Mouse (Mus musculus) heart, adult 18-20 months (tissue): ENCODE measurements at regions not wholly inside any gene's neighbourhood (a gene's known extent, or its start where the extent isn't known, plus 50 kb on each side); places are given as distances from the start of the nearest gene placed in this dataset.

Experiments used
- DNase-seq, 2 experiments: peaks; one replicate each; pipeline ENCODE4 v3.0.0; 2021 to 2022; ENCODE audit warnings: mixed read lengths in 1 of 2

DNA sequence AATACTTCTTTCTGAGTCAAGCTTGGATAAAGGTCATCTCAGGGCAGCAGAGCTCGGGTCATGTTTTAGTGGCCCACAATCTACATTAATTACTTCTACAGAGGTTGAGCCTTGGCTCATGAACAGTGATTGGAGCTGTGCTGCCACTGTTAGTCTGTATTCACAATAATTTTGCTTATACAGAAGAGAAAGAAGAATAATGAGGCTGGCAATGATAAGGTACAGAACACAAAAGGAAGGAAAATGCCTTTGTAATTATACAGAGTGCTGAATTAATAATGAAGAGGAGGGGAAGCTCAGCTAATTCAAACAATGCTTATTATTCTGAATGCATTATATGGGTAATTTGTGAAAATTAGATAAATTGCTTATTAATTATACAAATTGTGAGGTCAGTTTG is 573.9 kb upstream of the Cblb start:
- DNase-seq, result no peak

DNA sequence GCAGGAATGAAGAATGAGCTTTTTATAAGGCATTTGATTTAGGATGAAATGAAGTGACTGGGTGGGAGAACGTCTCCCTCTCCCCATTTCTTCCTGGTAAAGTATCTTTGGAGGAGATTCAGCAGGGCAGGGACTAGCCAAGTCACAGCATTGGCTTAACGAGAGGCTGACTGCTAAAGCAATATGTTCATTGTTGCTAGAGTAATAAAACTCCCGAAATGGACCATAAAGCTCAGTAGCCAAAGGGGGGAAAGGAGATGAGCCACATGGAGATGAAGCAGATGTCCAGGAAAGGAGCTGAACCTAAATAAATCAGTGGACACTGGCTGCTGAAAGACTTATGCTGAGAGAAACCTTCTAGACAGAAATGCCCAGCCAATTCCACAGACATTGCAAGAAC is 555.3 kb upstream of the Cblb start:
- DNase-seq, result no peak

DNA sequence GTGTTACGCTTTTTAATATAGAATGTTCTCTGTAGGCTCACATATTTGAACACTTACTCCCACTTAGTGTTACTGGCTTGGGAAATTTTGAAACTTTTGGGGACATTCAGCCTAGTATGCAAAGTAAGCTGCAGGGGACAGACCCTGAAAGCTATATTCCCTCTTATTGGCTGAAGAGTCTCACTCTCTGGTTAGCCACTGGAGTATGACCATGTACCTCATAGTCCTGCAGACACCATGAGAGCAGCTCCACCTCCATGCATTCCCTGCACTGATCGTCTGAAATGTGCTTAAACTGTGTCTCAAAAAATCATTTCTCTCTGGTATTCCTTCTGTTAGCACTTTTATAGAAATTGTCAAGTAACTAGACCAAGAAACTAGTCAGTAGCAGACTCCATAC is 534.9 kb upstream of the Cblb start:
- DNase-seq, result no peak

DNA sequence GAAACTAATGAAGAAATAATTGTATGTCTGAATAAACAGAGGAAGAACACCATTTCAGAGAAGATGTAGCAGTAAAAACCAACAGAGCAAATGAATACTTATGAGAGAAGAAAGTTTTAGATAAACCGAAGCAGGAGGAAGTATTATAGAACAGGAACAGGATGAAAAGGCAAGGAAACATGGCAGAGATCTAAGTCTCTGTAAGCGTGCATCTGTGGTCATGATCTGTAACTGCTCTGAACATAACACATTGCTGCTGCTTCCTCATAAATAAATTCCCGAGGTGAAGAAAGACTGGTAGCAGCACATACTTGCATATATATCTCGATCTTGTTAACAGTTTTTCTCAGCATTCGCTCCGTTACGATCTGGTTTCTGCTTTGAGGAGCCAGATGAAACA is 533.2 kb upstream of the Cblb start:
- no peak for DNase-seq

DNA sequence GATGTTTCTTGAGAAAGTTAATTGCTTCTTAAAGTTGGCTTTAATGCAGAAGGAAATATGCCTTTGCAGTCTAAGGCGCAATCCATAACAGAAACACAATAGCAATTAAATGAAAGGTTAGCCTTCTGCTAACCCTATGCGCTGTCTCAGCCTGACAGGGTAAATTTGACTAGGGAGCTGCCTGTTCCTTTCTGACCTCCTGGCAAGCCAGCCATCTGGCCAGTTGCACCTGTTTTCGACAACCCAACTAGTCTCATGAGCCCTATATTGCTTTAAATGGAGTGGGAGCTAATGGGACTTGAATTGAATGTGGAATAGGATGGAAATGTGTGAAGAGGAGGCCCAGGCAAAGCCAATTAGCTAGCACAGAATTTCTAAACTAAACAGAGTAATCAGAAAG is 513.9 kb upstream of the Cblb start:
- no peak for DNase-seq

DNA sequence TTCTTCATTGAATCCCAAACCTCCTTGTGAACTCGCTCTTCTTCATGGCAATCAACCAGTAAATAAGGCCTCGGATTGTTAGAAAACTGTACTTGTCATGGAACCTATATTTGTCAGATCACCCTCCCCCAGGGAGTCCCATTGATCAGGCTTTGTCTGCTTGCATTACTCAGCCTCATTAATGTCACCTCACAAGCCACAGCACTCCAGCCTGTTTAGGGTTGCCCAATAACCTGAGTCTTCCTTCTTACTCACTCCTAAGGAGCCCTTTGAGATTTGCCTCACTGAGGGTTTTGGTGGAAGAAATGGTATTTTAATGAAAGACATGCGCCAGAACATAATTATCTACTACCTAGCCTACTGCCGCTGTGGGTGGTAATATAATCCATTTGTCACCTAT is 510.3 kb upstream of the Cblb start:
- no peak for DNase-seq

DNA sequence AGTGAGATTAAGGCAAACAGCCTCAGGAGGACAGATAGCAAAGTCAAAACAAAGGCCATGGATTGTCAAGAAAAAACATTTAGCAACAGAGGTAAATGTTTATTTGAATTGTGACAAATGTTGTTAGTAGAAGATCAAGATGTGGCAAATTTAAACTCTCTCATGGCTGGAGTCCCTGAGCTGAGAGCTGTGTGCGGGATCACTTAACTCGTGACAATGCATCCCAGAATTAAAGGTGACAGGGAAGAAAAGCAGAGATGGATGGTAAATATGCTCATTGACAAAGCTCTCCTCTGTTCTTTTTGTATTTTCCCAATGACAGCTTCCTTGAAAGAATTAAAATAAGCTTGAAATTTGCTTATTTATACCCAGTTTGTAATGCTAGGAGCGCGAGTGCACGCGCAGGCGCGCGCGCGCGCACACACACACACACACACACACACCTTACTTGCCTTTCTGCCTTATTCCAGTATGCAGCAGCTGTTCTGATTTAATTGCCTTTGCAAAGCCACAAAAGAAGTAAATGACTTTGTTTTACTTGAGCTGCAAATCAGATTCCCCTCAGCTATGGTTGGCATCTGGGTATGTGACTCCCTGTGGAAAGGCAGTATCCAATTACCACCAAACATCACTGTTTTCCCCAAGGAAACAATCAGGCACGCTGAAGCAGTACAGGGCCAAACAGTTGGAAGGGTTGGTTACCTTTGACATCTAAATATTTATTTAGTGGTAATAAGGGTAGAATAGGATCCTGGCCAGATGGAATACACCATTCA is 509.5 kb upstream of the Cblb start:
- no peak for DNase-seq

DNA sequence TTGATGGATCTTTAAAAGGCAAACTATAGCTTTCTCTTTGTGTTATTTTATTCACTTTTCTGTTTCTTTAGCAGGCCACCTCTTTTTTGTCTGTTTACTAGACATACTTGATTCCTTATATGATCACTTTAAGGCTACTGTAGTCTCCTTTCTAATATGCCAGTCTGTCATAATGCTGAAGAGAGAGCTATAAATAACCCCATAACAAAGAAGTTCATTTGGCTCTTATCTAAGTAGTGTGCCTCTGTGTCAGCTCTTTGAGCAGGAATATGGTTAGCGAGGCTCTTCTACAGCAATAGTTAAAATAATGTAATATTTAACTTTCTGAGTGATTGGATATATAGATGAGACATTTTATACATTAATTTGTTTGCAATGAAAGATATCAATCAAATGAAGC is 507.0 kb upstream of the Cblb start:
- DNase-seq, result no peak

DNA sequence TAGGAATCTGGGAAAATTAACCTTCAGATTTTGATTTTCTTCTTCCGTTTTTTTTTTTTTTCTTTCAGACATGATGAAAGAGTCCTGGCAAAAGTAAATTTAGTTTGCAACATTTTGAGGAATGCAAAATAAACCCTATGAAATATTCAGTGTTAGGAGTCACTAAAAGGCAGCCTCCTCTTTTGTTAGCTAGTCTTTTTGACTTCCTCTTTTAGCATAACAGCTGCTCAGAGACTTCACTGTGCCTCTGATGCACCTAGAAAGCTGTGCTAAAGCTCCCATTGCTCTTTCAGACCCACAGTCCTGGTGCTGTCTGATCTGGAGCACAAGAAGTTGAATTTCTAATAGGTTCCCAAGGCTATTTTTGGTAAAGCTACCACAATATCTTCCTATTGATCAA is 498.5 kb upstream of the Cblb start:
- no peak for DNase-seq

DNA sequence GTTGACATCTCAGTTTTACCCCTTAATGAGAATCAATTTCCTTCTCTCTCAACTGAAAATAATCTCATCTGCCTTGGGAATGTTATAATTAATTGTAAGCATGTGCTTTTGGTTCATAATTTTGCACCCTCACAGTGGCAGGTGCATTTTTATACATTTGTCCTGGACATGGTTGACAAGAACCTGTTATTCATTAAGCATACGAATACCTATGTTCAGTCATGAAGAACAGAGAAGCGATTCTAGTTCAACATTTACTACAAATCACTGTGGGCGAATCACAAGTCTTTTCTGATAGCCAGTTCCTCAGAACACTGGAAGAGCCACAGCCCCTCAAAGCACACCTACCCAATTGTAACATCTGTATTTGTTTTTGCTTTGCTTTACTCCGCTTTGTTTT is 487.3 kb upstream of the Cblb start:
- no peak for DNase-seq

DNA sequence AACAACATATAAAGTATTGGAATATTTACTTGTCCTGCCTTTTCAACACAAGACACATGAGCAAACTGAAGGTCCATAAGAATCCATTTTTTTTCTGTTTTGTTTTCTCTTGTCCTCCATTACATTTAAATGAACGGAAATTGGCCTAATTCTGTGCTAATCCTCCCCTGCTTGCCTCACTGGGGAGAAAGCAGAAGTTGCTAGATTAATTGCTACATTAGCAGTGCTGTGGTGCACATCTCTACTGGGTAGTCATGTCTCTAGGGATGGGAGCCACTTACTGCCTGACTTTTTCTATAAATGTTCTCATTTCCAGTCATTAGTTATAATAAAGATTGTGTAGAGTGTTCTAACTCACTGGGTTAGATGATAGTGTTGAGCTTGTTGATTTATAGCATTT is 484.0 kb upstream of the Cblb start:
- DNase-seq, result no peak

DNA sequence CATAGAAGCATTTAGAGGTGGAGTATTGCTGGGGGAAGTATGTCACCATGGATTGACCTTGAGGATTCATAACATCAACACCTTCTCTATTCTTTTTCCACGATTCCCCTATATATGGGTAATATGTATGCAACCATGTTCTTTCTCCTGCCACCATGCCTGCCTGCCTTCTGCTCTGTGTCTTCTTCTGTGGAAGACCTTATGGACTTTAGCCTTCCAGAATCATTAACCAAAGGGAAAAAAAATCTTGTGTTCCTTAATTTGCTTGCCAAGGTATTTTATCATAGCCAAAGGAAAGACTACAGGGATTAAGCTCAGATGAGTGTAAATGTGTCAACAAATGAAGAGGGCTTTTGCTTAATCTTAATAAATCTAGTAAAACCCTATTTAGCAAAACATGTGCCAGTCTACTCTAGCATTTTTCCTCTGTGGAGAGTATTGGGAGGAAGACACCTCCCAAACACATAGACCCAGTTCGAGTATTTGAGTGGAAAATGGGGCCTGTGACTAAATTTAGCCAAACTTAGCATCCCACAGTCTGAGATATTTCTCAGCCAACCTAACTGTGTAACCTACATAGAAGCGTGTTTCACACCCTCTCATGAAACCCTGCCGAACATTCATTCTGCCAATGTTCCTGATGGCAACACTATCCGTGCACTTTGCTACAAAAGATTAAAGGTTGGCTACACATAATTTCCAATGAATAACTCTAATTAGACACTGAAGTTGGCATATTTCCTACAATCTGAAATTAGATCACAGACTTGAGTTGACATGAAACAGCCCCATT is 468.0 kb upstream of the Cblb start:
- no peak for DNase-seq

DNA sequence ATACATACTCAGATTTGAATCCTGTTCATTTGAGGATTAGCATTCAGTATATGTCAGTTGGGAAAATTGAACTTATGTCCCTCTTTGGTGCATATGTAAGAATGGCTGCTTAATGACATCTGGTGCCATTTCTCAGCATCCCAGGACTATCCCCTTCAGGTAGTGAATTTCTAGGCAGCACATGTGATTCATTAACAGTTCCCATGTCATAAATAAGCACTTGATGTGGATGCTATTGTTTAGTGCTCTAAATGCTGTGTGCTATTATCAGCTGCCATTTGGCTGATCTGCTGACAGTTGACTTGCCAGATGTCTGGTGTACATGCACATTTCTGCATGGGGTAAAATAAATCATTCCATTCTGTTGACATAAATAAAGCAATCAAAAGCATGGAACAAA is 467.0 kb upstream of the Cblb start:
- DNase-seq, result no peak

DNA sequence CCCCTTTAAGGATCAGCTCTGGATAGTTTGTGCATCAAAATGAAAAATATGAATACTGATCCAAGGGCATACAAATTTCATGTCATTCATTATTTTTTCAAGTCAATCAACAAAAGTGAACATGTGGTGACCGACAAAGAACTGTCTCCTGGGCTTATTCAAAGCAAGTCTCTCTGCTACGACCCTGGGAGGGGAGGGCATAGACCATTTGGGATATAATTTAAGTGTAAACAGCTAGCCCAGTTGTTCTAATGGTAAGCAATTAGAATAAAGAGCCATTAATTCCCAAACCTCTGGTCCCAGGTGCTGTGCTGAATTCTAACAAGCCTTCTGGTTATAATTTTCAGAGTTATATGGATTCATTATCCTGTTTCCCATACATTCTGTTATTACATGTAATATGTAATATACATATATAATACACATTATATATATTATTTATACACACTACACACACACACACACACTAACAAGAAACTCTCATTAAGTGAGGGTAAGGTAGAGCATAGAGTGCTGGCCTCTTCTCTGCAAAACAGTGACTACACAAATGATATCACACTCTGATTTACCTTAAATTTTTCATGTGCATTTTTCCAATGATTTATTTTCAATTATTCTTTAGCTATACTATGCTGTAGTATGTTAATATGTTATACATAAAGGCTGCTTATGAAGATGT is 453.0 kb upstream of the Cblb start:
- DNase-seq, result no peak

DNA sequence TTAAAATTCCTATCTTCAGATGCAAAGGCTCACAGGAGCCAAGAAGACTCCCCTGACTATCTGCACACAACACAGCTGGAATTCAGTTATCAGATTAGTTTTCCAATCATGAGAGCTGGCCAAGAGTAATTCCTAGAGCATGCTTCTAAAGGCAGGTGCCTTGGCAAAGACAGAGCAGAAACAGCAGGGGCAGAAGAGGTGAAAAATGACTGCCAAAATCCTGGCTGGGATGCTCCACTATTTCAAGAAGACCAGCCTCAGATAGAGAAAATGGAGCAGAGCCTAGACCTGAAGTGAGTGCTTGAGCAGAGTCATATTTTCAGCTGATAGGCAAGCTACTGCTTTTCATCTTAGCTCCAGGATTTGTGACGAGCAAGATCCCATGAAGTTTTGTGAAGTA is 450.5 kb upstream of the Cblb start:
- DNase-seq, result no peak

DNA sequence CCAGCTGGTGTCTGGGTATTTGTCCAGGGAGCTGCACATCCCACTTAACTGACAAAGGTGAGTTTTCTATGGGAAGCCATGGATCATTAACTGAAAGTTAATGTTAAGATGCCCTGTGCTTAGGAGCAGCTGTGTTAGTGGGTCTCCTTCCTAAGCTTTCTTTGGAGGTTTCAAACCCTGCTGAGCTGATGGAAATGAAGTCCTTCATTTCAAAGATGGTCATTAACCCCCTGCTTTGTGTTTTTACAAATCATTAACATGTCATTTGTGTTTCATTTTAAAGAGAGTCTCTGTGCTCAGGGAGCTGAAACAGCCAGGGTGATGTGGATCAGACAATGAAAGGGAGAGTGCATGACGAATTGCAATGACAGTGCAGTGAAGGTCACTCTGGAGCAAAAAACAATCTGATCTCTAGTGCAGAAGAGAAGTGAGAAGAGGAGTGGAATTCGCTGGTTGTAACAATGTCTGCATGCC is 441.1 kb upstream of the Cblb start:
- no peak for DNase-seq

DNA sequence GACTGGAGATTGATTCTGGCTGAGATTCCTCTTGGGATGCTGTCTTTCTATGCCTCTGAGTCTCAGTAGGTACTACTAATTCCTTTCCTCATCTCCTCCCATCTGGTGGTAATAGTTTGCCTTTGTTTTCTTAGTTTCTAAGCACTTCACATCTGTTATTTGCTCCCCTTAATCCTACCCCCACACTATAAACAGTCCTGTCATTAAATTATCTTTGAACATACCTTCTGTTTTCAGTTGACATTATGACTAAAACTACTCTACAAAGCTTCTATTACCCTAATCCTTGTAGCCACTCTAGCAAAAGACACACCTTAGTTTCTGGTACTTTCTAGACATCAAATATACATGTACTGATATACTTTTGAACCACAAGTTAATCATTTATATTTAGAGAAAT is 413.4 kb upstream of the Cblb start:
- DNase-seq, result no peak

DNA sequence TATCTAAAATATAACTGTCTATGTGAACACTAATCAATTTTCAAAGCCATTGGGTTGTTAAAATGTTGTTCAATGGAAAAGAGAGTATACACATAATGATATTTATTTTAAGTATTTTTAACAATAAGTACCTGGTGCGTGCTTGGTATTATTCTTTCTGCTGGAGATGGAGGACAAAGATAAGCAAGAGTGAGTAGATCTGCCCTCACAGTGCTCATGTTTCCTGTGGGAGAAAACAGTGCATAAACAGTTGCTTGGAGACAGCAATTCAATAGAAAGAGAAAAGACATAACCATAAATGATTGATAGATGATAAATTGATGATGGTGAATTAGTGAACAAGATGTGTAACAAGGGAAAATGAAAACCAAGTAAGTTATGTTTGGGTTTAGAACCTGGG is 384.4 kb upstream of the Cblb start:
- DNase-seq, result no peak

DNA sequence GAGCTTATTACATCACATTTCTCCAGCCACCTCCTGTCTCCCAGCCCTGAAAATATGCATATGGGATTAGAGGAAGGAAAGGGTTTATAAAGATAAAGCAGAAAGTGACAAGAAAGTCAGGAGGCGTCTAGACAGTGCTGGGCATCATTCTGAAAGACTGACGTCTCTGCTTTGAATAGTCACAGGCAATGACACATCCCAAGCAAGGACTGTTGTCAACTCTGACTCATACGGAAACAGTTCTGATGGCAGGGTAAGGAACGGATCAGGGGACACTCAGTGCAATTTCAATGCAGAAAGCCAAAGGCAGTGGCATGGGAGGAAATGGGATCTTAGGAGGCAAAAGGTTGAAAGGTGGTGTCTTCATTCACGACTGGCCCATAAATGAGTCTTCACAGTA is 380.9 kb upstream of the Cblb start:
- no peak for DNase-seq

DNA sequence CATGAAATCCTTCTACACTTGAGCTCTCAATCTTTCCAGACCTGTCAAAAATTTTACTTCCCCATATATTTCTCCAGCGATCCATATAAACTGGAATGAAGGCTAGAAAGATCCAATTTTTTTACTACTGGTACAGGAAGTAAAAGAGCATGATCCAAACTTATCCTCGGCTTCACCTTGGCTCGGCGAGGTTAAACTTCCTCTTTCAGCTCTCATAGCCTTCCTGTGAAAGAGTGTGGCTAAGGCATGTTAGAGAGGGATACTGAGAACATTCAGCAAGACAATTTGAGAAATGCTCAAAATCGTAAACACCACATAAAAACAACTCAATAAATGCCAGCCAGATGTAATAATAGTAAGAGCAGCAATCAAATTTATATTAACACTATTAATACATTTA is 380.3 kb upstream of the Cblb start:
- no peak for DNase-seq

DNA sequence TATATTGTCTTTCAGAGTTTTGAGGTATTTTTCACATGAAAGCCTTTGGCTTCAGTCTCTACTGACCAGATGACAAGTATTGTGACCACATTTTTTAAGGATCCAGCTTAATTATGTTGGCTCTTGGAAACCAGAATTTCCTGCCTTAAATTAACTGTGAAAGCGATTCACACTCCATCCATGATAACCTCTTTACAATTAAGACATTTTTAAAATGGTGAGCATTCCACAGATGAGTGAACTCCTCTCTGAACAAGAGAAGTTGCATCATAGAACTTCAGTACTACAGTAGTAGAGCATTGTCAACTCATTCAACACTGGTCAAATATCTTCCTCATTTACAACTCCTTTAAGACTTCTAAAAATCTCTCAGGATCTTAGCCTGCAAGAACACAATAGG is 369.3 kb upstream of the Cblb start:
- DNase-seq, result no peak

DNA sequence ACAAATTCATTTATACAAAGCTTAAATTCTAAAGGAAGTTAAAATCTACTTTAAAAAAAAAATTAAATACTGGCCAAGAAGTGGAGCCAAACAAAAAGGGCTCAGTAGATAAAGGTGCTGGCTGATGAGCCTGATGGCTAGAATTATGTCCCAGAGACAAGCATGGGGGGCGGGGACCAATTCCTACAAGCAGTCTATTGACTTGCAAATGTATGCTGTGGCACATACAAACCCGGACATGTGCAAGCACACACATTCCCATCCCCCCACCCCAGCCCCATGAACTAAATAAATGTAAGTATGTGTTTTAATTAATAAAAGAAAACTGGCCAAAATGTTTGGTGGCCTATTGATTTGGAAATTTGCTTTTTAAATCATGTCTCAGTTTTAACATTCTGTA is 366.7 kb upstream of the Cblb start:
- no peak for DNase-seq

DNA sequence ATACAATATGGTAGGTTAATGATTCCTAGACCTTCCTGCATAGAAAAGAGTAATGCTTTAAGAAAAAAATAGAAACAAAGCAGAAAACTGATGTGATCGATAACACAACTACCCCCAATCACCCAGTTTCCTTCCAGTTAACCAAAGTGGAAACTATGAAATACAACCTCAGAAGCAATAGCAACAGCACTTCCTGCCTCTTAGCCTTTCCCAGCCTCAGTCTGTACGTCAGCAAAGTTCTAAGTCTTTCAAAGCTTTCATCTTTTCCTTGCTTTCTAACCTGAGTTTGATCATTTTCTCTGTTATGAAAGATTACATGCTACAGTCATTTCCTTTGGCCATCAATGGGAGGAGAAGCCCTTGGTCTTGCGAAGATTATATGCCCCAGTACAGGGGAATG is 355.9 kb upstream of the Cblb start:
- DNase-seq, result no peak
